Mouse (Mus musculus): Measurements from ENCODE around the gene Tmem140. TPM values are rescaled to one million over a fixed set of nuclear protein-coding genes. Genes with fewer than 3 reads are reported as not detected.

The Tmem140 gene
- total and polyA plus RNA-seq, 3 experiments: 2.5 to 4.0 TPM; not detected in 1

DNA sequence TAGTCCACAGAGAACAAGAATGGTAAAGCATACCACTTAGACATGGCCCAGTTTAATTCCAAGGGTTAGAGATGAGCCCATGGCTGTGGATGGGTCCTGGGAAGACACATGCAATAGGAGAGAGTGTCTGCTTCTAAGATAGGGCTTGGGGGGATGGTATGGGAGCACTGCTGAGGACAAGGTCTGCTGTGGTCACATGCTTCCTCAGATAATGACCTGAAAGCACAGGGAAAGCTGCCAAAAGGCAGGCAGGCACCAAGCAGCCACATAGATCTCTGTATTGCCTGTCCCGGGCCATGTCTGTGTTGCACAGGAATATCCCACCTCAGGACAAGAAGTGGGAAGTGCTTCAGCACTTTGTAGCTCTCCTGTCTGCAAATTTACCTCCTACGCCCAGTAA lies 36.2 kb downstream of the Tmem140 start:
- H3K4me3 ChIP-seq (ENCODE audit: control insufficient read depth in 1 of 2, insufficient read depth in 1 of 2, low read depth in 2 of 2, low read length in 2 of 2): no peak overlapping the region
- DNase-seq (ENCODE audit: low read depth, low spot score): peak; percentile 72
- no peaks in the 10 kb centered on the region for H3K9me3 ChIP-seq (replicated peaks; ENCODE audit: insufficient read depth, low read length)
- no peaks in the 10 kb centered on the region for H3K27me3 ChIP-seq (ENCODE audit: control insufficient read depth in 1 of 2, insufficient read depth in 2 of 2, low read length in 2 of 2)
- no peaks in the 10 kb centered on the region; the same call in 1 of the 2 replicates for H3K79me2 ChIP-seq (ENCODE audit: control insufficient read depth, insufficient read depth, low read length, poor library complexity)
- H3K9ac ChIP-seq (ENCODE audit: control insufficient read depth, low read depth, low read length, poor library complexity, severe bottlenecking): no peak overlapping the region
- peaks cover 2 to 24% of the 10 kb centered on the region in 2 experiments for H3K4me1 ChIP-seq (ENCODE audit: control insufficient read depth in 1 of 2, insufficient read depth in 2 of 2, low read length in 2 of 2)
- no peak overlapping the region for H3K27ac ChIP-seq (ENCODE audit: control insufficient read depth, low read depth, low read length)
- H3K36me3 ChIP-seq (ENCODE audit: control insufficient read depth in 1 of 2, insufficient read depth in 2 of 2, low read length in 2 of 2): peaks cover 0 to 16% of the 10 kb centered on the region in 2 experiments; a peak in 3 of 4 replicates
- TF ChIP-seq ZNF384 (IDR thresholded peaks at IDR 0.05; ENCODE audit: low read depth, low read length) (no peak), SMC3 (IDR thresholded peaks at IDR 0.05; ENCODE audit: low read depth, low read length) (no peak), MAZ (IDR thresholded peaks at IDR 0.05; ENCODE audit: low read depth, low read length) (no peak), CTCF (IDR thresholded peaks at IDR 0.05 in 2 of 3, conservative IDR thresholded peaks at IDR 0.05 in 1 of 3; ENCODE audit: control insufficient read depth in 1 of 3, insufficient read depth in 1 of 3, low read depth in 2 of 3, low read length in 3 of 3, poor library complexity in 1 of 3, severe bottlenecking in 1 of 3) (no peak), MXI1 (IDR thresholded peaks at IDR 0.05; ENCODE audit: low read depth, low read length) (no peak), POLR2A (IDR thresholded peaks at IDR 0.05; ENCODE audit: control insufficient read depth in 1 of 2, insufficient read depth in 1 of 2, low read depth in 1 of 2, low read length in 2 of 2, poor library complexity in 1 of 2) (no peak), POLR2AphosphoS2 (IDR thresholded peaks at IDR 0.05; ENCODE audit: low read length) (no peak), ZMIZ1 (IDR thresholded peaks at IDR 0.05; ENCODE audit: low read depth, low read length) (no peak), SIN3A (IDR thresholded peaks at IDR 0.05; ENCODE audit: low read length) (no peak), MAX (IDR thresholded peaks at IDR 0.05; ENCODE audit: low read length) (no peak), BHLHE40 (IDR thresholded peaks at IDR 0.05; ENCODE audit: borderline replicate concordance, low read depth, low read length) (0 out of 2 replicates have a peak, but pooled peaks have one; percentile 16), USF1 (IDR thresholded peaks at IDR 0.05; ENCODE audit: low read depth, low read length) (peak; percentile 81), ZC3H11A (IDR thresholded peaks at IDR 0.05; ENCODE audit: low read depth, low read length) (no peak), MYB (IDR thresholded peaks at IDR 0.05; ENCODE audit: low read depth, low read length) (no peak), MEF2A (IDR thresholded peaks at IDR 0.05; ENCODE audit: extremely low read depth, insufficient replicate concordance, low read depth, low read length, poor library complexity, severe bottlenecking) (no peak), GABPA (IDR thresholded peaks at IDR 0.05; ENCODE audit: low read depth, low read length) (no peak), NRF1 (IDR thresholded peaks at IDR 0.05; ENCODE audit: insufficient read depth, low read depth, low read length, poor library complexity, severe bottlenecking) (no peak), UBTF (IDR thresholded peaks at IDR 0.05; ENCODE audit: borderline replicate concordance, insufficient read depth, low read depth, low read length) (no peak), MYC (IDR thresholded peaks at IDR 0.05; ENCODE audit: low read depth, low read length) (no peak), GATA1 (IDR thresholded peaks at IDR 0.05; ENCODE audit: low read depth, low read length) (peak; percentile 47; the same call in 1 of the 2 replicates), RAD21 (IDR thresholded peaks at IDR 0.05; ENCODE audit: low read depth, low read length) (no peak), RCOR1 (IDR thresholded peaks at IDR 0.05; ENCODE audit: low read depth, low read length) (no peak), EP300 (IDR thresholded peaks at IDR 0.05; ENCODE audit: low read depth in 1 of 2, low read length in 2 of 2) (peak; percentile 44 to 51; a peak in 3 of 4 replicates), KAT2A (conservative IDR thresholded peaks at IDR 0.05; ENCODE audit: low read depth, low read length) (no peak), TAL1 (IDR thresholded peaks at IDR 0.05; ENCODE audit: low read length) (peak; percentile 53), CHD2 (IDR thresholded peaks at IDR 0.05; ENCODE audit: low read length) (no peak), TBP (IDR thresholded peaks at IDR 0.05; ENCODE audit: low read depth, low read length) (no peak), ELF1 (IDR thresholded peaks at IDR 0.05; ENCODE audit: low read depth, low read length) (no peak), TCF12 (IDR thresholded peaks at IDR 0.05; ENCODE audit: low read depth, low read length) (no peak), HCFC1 (IDR thresholded peaks at IDR 0.05; ENCODE audit: low read depth, low read length) (no peak), POLR2AphosphoS5 (IDR thresholded peaks at IDR 0.05; ENCODE audit: borderline replicate concordance, low read depth, low read length) (no peak), MAFK (IDR thresholded peaks at IDR 0.05; ENCODE audit: borderline replicate concordance, low read depth, low read length) (no peak), JUND (IDR thresholded peaks at IDR 0.05; ENCODE audit: low read depth, low read length) (no peak), E2F4 (IDR thresholded peaks at IDR 0.05; ENCODE audit: borderline replicate concordance, low read depth, low read length) (no peak), ETS1 (IDR thresholded peaks at IDR 0.05; ENCODE audit: low read depth, low read length) (peak; percentile 43; the same call in 1 of the 2 replicates), CHD1 (IDR thresholded peaks at IDR 0.05; ENCODE audit: low read depth, low read length) (no peak), ZKSCAN1 (IDR thresholded peaks at IDR 0.05; ENCODE audit: low read depth, low read length) (no peak), USF2 (IDR thresholded peaks at IDR 0.05; ENCODE audit: borderline replicate concordance in 1 of 2, insufficient read depth in 1 of 2, low read depth in 1 of 2, low read length in 2 of 2) (0 out of 4 replicates have a peak, but pooled peaks of 1 of the 2 experiments have one; percentile 8)

Data from MEL (cell line).